Mouse (Mus musculus) embryonic facial prominence, embryonic 12.5 days (tissue): ENCODE results near the gene Gcn1l1. TPM values are rescaled to one million over a fixed set of nuclear protein-coding genes. Genes with fewer than 3 reads are reported as not detected.
"Not testable (repeated sequence)": the region's sequence is repeated elsewhere in the genome, so short reads cannot be mapped to it uniquely, and the experiment has no call there.

Source experiments
- ATAC-seq: fragments of 200-750 bp; cut with Nextera tagmentation; 2 replicates; pipeline ENCODE4 v1.8.0; 2017; ENCODE audit not compliant: insufficient number of reproducible peaks, insufficient read depth, low FRiP score, low TSS enrichment
- H3K27ac ChIP-seq: fragments of 300-500 bp; sonication (generic); 2 replicates; pipeline ENCODE4 v1.5.1; 2016; ENCODE audit warnings: mild to moderate bottlenecking
- H3K27me3 ChIP-seq: fragments of 300-500 bp; sonication (generic); 2 replicates; pipeline ENCODE4 v1.6.1; 2016; ENCODE audit warnings: mild to moderate bottlenecking, moderate library complexity
- H3K36me3 ChIP-seq: fragments of 300-500 bp; sonication (generic); 2 replicates; pipeline ENCODE4 v1.6.1; 2016; ENCODE audit warnings: mild to moderate bottlenecking
- H3K4me1 ChIP-seq: fragments of 300-500 bp; sonication (generic); 2 replicates; pipeline ENCODE4 v1.6.1; 2016
- H3K4me2 ChIP-seq: fragments of 300-500 bp; sonication (generic); replicated peaks from 2 replicates; pipeline ENCODE4 v1.6.1; 2016; ENCODE audit warnings: mild to moderate bottlenecking, moderate library complexity
- H3K4me3 ChIP-seq: fragments of 300-500 bp; sonication (generic); 2 replicates; pipeline ENCODE4 v1.5.1; 2016; ENCODE audit warnings: mild to moderate bottlenecking
- H3K9ac ChIP-seq: fragments of 300-500 bp; sonication (generic); 2 replicates; pipeline ENCODE4 v1.6.1; 2016; ENCODE audit warnings: mild to moderate bottlenecking, moderate library complexity
- H3K9me3 ChIP-seq: fragments of 300-500 bp; sonication (generic); 2 replicates; pipeline ENCODE4 v1.6.1; 2016; ENCODE audit warnings: mild to moderate bottlenecking, moderate library complexity
- WGBS: fragments of 180-500 bp; shearing (Covaris S2); methylation state at CpG from one replicate; pipeline ENCODE4 v1.1.7; 2016; 5-methylcytosine and 5-hydroxymethylcytosine counted together
- polyA plus RNA-seq: library from polyadenylated mRNA; unstranded; fragments of >200 nt; fragmentation: Nextera tagmentation; extraction: Ambion mirVana; gene quantifications from 2 replicates; pipeline ENCODE4 v1.2.1, GENCODE M21; 2016

Gene Gcn1l1
- polyA plus RNA-seq = 56.1 and 57.9 TPM in 2 replicates

- Histone ChIP-seq H3K9ac (peak within 1 kb of the TSS; percentile 91), H3K4me2 (peak within 1 kb of the TSS; percentile 81), H3K27ac (peak within 1 kb of the TSS; percentile 78), H3K27me3 (no peaks in the 10 kb centered on the region), H3K4me3 (peak within 1 kb of the TSS; percentile 87), H3K36me3 (peaks cover 38% of the 10 kb centered on the region), H3K4me1 (peaks cover 29% of the 10 kb centered on the region), H3K9me3 (no peaks in the 10 kb centered on the region)
- WGBS = 2% methylated on average over 55 of the region's 55 CpGs
- peak; percentile 81; the same call in 1 of the 2 replicates for ATAC-seq
Measured at GRCm38 (mm10) chr5:115564737-115565393, at the start of gene Gcn1l1. Gene Gcn1l1, plus strand, starts transcription at chr5:115565254.

- ATAC-seq = no peak
- no peak overlapping the region for H3K4me2 ChIP-seq
- no peaks in the 10 kb centered on the region for H3K9me3 ChIP-seq
- H3K36me3 ChIP-seq = peaks cover 10% of the 10 kb centered on the region; the same call in 1 of the 2 replicates
- peaks cover 32% of the 10 kb centered on the region for H3K4me1 ChIP-seq
- WGBS = 86% methylated on average over 29 of the region's 32 CpGs
- no peak overlapping the region for H3K9ac ChIP-seq
- H3K4me3 ChIP-seq = no peak overlapping the region
- H3K27me3 ChIP-seq = no peaks in the 10 kb centered on the region
- peak overlapping the region; percentile 96 for H3K27ac ChIP-seq
Measured at GRCm38 (mm10) chr5:115516081-115516907, 48.8 kb upstream of the Gcn1l1 start.

GRCm38 (mm10) chr5:115516908-115517307, 48.1 kb upstream of the Gcn1l1 start:
- Histone ChIP-seq H3K4me1 (peaks cover 38% of the 10 kb centered on the region), H3K4me3 (no peak overlapping the region), H3K9ac (no peak overlapping the region), H3K4me2 (no peak overlapping the region), H3K27ac (no peak overlapping the region), H3K27me3 (no peaks in the 10 kb centered on the region), H3K9me3 (no peaks in the 10 kb centered on the region), H3K36me3 (peaks cover 11% of the 10 kb centered on the region; the same call in 1 of the 2 replicates)
- no peak for ATAC-seq
- WGBS = 93% methylated on average over 7 of the region's 7 CpGs

- ATAC-seq = no peak
- H3K27ac ChIP-seq = no peak overlapping the region
- WGBS = 89% methylated on average over 9 of the region's 9 CpGs
- no peaks in the 10 kb centered on the region for H3K27me3 ChIP-seq
- H3K36me3 ChIP-seq = peaks cover 11% of the 10 kb centered on the region; the same call in 1 of the 2 replicates
- no peak overlapping the region for H3K4me2 ChIP-seq
- H3K9me3 ChIP-seq = no peaks in the 10 kb centered on the region
- peaks cover 43% of the 10 kb centered on the region for H3K4me1 ChIP-seq
- no peak overlapping the region for H3K9ac ChIP-seq
- H3K4me3 ChIP-seq = no peak overlapping the region
Measured at GRCm38 (mm10) chr5:115517501-115517900, 47.6 kb upstream of the Gcn1l1 start.

- H3K9me3 ChIP-seq, H3K4me2 ChIP-seq, H3K9ac ChIP-seq, H3K4me3 ChIP-seq, H3K27me3 ChIP-seq, ATAC-seq, H3K27ac ChIP-seq: not testable (repeated sequence)
- 96% methylated on average over 7 of the region's 8 CpGs for WGBS
- H3K36me3 ChIP-seq = peaks cover 11% of the 10 kb centered on the region; the same call in 1 of the 2 replicates
- H3K4me1 ChIP-seq = peaks cover 51% of the 10 kb centered on the region
Measured at GRCm38 (mm10) chr5:115518214-115518613, 46.8 kb upstream of the Gcn1l1 start.

GRCm38 (mm10) chr5:115520325-115520869, 44.7 kb upstream of the Gcn1l1 start:
- WGBS = 50% methylated on average over 21 of the region's 21 CpGs
- no peak for ATAC-seq
- H3K4me1 ChIP-seq = peaks cover 54% of the 10 kb centered on the region
- H3K9me3 ChIP-seq = no peaks in the 10 kb centered on the region
- no peak overlapping the region for H3K4me3 ChIP-seq
- peaks cover 15% of the 10 kb centered on the region for H3K36me3 ChIP-seq
- H3K27ac ChIP-seq = peak overlapping the region; percentile 67
- H3K9ac ChIP-seq = peak overlapping the region; percentile 38; the same call in 1 of the 2 replicates
- H3K27me3 ChIP-seq = no peaks in the 10 kb centered on the region
- no peak overlapping the region for H3K4me2 ChIP-seq

GRCm38 (mm10) chr5:115521553-115522461, 43.2 kb upstream of the Gcn1l1 start:
- H3K4me1 ChIP-seq = peaks cover 56% of the 10 kb centered on the region
- H3K27ac ChIP-seq = peak overlapping the region; percentile 86
- H3K27me3 ChIP-seq = no peaks in the 10 kb centered on the region
- H3K9ac ChIP-seq = no peak overlapping the region
- no peak overlapping the region for H3K4me2 ChIP-seq
- no peaks in the 10 kb centered on the region for H3K9me3 ChIP-seq
- peaks cover 17% of the 10 kb centered on the region for H3K36me3 ChIP-seq
- 39% methylated on average over 20 of the region's 21 CpGs for WGBS
- ATAC-seq = no peak
- H3K4me3 ChIP-seq = no peak overlapping the region

GRCm38 (mm10) chr5:115522531-115522930, 42.5 kb upstream of the Gcn1l1 start:
- Histone ChIP-seq H3K4me1 (peaks cover 56% of the 10 kb centered on the region), H3K27ac (peak overlapping the region; percentile 86), H3K4me2 (no peak overlapping the region), H3K9ac (no peak overlapping the region), H3K36me3 (peaks cover 11% of the 10 kb centered on the region), H3K9me3 (no peaks in the 10 kb centered on the region), H3K27me3 (no peaks in the 10 kb centered on the region), H3K4me3 (no peak overlapping the region)
- ATAC-seq = no peak
- 60% methylated on average over 4 of the region's 4 CpGs for WGBS

- Histone ChIP-seq H3K36me3 (peaks cover 11% of the 10 kb centered on the region), H3K4me1 (peaks cover 56% of the 10 kb centered on the region), H3K27me3 (no peaks in the 10 kb centered on the region), H3K9ac (no peak overlapping the region), H3K4me2 (no peak overlapping the region), H3K9me3 (no peaks in the 10 kb centered on the region), H3K27ac (peak overlapping the region; percentile 86), H3K4me3 (no peak overlapping the region)
- ATAC-seq = no peak
- 61% methylated on average over 15 of the region's 15 CpGs for WGBS
Measured at GRCm38 (mm10) chr5:115522981-115523499, 42.0 kb upstream of the Gcn1l1 start.

- Histone ChIP-seq H3K27ac (peak overlapping the region; percentile 86), H3K36me3 (peaks cover 11% of the 10 kb centered on the region), H3K4me3 (no peak overlapping the region), H3K27me3 (no peaks in the 10 kb centered on the region), H3K4me1 (peaks cover 60% of the 10 kb centered on the region), H3K9ac (0 out of 2 replicates have a peak overlapping the region, but pooled peaks have one; percentile 30), H3K4me2 (peak overlapping the region; percentile 44), H3K9me3 (no peaks in the 10 kb centered on the region)
- ATAC-seq = peak; percentile 68
- WGBS = 3% methylated on average over 15 of the region's 15 CpGs
Measured at GRCm38 (mm10) chr5:115523971-115524370, 41.1 kb upstream of the Gcn1l1 start.
